Mouse (Mus musculus) urinary bladder, postnatal 4 days (tissue): ENCODE data around the gene Six5.

ENCODE experiments used
- DNase-seq, 2 experiments: peaks; one replicate each; pipeline ENCODE4 v3.0.0; 2021 to 2022; ENCODE audit warnings: low spot score in 2 of 2

Gene Six5

DNA sequence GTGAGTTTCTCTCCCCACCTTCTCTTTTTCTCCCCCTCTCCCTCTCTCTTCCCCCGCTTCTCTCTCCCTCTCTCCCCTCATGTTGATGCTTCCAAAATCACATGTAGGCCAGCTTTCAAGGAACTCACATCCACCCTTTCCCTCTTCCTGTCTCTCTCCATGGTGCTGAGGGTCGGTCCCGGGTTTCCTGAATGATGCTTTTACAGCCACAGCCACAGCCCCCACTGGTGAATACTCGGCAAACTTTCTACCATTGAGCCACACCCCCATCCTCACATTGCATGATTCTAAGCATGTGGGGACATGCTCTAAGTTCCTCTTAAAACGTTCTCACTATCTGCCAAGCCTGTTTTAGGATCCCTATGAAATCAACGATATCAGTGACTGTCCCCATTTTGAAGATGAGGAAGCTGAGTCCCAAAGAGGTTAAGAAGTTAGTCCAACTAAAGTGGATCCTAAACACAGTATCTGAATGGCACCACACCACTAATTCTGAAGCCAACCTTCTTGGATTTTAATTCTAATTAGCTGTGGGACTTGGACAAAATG is 53.2 kb downstream of the Six5 start:
- no peak for DNase-seq
